Mouse (Mus musculus) heart, adult 2 months (tissue): ENCODE data around the gene Perm1.

Experiments
- CTCF ChIP-seq: fragments of 200-600 bp; IDR thresholded peaks from 2 replicates; pipeline ENCODE4 v1.8.1; 2022; ENCODE audit warnings: antibody characterized with exemption, mild to moderate bottlenecking, moderate library complexity
- EP300 ChIP-seq: fragments of 200-500 bp; IDR thresholded peaks from 2 replicates; pipeline ENCODE4 v1.6.1; 2011; ENCODE audit warnings: low read depth, low read length, control low read depth; ENCODE audit not compliant: insufficient read depth
- POLR2A ChIP-seq: fragments of 200-500 bp; IDR thresholded peaks from 2 replicates; pipeline ENCODE4 v1.6.1; 2011; ENCODE audit warnings: mild to moderate bottlenecking, low read depth, low read length, control low read depth; ENCODE audit not compliant: insufficient read depth

GRCm38 (mm10) chr4:156227752-156228392 lies 12.2 kb downstream of the Perm1 start:
- TF ChIP-seq CTCF (no peak), POLR2A (no peak), EP300 (no peak)
